Mouse (Mus musculus): Measurements from ENCODE around the gene Cd209b. TPM values are rescaled to one million over a fixed set of nuclear protein-coding genes. Genes with fewer than 3 reads are reported as not detected.

Cd209b gene
- polyA plus RNA-seq (2014; fragmentation: Illumina TruSeq; extraction: RNeasy Lipid Tissue Mini Kit (QIAGEN cat#74804); ENCODE audit: low replicate concordance), result 5.9 TPM

GRCm38 (mm10) chr8:3926744-3927143 is at the start of gene Cd209b:
Gene Cd209b, minus strand, starts transcription at chr8:3926844.

GRCm38 (mm10) chr8:3954646-3955045 is 28.0 kb upstream of the Cd209b start, which contains the start of gene Cd209c:
Gene Cd209c, minus strand, starts transcription at chr8:3954746.

GRCm38 (mm10) chr8:3878455-3878854 is 48.2 kb downstream of the Cd209b start, which contains the start of gene Cd209d:
Gene Cd209d, minus strand, starts transcription at chr8:3878555.

Other genes with a start within 250 kb of the Cd209b start
- gene Fcer2a, start 232.7 kb downstream of the Cd209b start, polyA plus RNA-seq (2014; fragmentation: Illumina TruSeq; extraction: RNeasy Lipid Tissue Mini Kit (QIAGEN cat#74804); ENCODE audit: low replicate concordance), result 0.85 TPM
- not detected for gene Clec4g, start 206.2 kb downstream of the Cd209b start, polyA plus RNA-seq (2014; fragmentation: Illumina TruSeq; extraction: RNeasy Lipid Tissue Mini Kit (QIAGEN cat#74804); ENCODE audit: low replicate concordance)
- 15.9 TPM for gene Cd209a, start 177.9 kb downstream of the Cd209b start, polyA plus RNA-seq (2014; fragmentation: Illumina TruSeq; extraction: RNeasy Lipid Tissue Mini Kit (QIAGEN cat#74804); ENCODE audit: low replicate concordance)
- 0.37 TPM for gene Cd209e, start 72.5 kb downstream of the Cd209b start, polyA plus RNA-seq (2014; fragmentation: Illumina TruSeq; extraction: RNeasy Lipid Tissue Mini Kit (QIAGEN cat#74804); ENCODE audit: low replicate concordance)
- not detected for gene Cd209d, start 48.3 kb downstream of the Cd209b start, polyA plus RNA-seq (2014; fragmentation: Illumina TruSeq; extraction: RNeasy Lipid Tissue Mini Kit (QIAGEN cat#74804); ENCODE audit: low replicate concordance)
- 2.2 TPM for gene Cd209c, start 27.9 kb upstream of the Cd209b start, polyA plus RNA-seq (2014; fragmentation: Illumina TruSeq; extraction: RNeasy Lipid Tissue Mini Kit (QIAGEN cat#74804); ENCODE audit: low replicate concordance)
- gene Cd209f, start 179.0 kb upstream of the Cd209b start, polyA plus RNA-seq (2014; fragmentation: Illumina TruSeq; extraction: RNeasy Lipid Tissue Mini Kit (QIAGEN cat#74804); ENCODE audit: low replicate concordance), result not detected
- gene Cd209g, start 207.3 kb upstream of the Cd209b start, polyA plus RNA-seq (2014; fragmentation: Illumina TruSeq; extraction: RNeasy Lipid Tissue Mini Kit (QIAGEN cat#74804); ENCODE audit: low replicate concordance), result not detected
- 0.30 TPM for gene Evi5l, start 239.7 kb upstream of the Cd209b start, polyA plus RNA-seq (2014; fragmentation: Illumina TruSeq; extraction: RNeasy Lipid Tissue Mini Kit (QIAGEN cat#74804); ENCODE audit: low replicate concordance)